Mouse (Mus musculus): ENCODE data around the gene Miox. TPM values are rescaled to one million over a fixed set of nuclear protein-coding genes. Genes with fewer than 3 reads are reported as not detected.

The Miox gene
- 1.2 TPM in 1 of 2 replicates, not detected in the other for polyA plus RNA-seq (2012; rRNA removed)

GRCm38 (mm10) chr15:89334271-89334670, at the start of gene Miox:
Gene Miox (plus strand): TSS chr15:89334398.

GRCm38 (mm10) chr15:89315190-89315731, 18.9 kb upstream of the Miox start, which contains the start of gene Sbf1:
Gene Sbf1 (minus strand): TSS chr15:89315311.

GRCm38 (mm10) chr15:89322670-89323522, 11.3 kb upstream of the Miox start, which contains the start of gene Adm2:
Gene Adm2 (plus strand): TSS chr15:89322720.

GRCm38 (mm10) chr15:89355241-89356187, 21.3 kb downstream of the Miox start, which contains the start of the genes Lmf2 and Ncaph2:
Gene Lmf2 (minus strand): TSS chr15:89355659.
Gene Ncaph2 (plus strand): TSS chr15:89355719.

GRCm38 (mm10) chr15:89373762-89374248, 39.6 kb downstream of the Miox start, which contains the start of gene Sco2:
Gene Sco2 (minus strand): TSS chr15:89373846.

GRCm38 (mm10) chr15:89376957-89377356, 42.8 kb downstream of the Miox start, which contains the start of gene Tymp:
Gene Tymp (minus strand): TSS chr15:89377039.

GRCm38 (mm10) chr15:89378831-89379401, 44.7 kb downstream of the Miox start, which contains the start of gene Odf3b:
Gene Odf3b (minus strand): TSS chr15:89379282.

GRCm38 (mm10) chr15:89384617-89385016, 50.4 kb downstream of the Miox start, which contains the start of gene Klhdc7b:
Gene Klhdc7b (plus strand): TSS chr15:89384917.

Other genes with a start within 250 kb of the Miox start
- gene Selenoo, start 245.3 kb upstream of the Miox start, polyA plus RNA-seq (2012; rRNA removed) = 26.6 and 45.1 TPM in 2 replicates
- gene Tubgcp6, start 211.3 kb upstream of the Miox start, polyA plus RNA-seq (2012; rRNA removed) = 16.8 and 19.0 TPM in 2 replicates
- 16.4 and 17.9 TPM in 2 replicates for gene Hdac10, start 205.7 kb upstream of the Miox start, polyA plus RNA-seq (2012; rRNA removed)
- gene Mapk12, start 193.7 kb upstream of the Miox start, polyA plus RNA-seq (2012; rRNA removed) = 3.9 and 4.2 TPM in 2 replicates
- 2.4 and 2.9 TPM in 2 replicates for gene Mapk11, start 184.8 kb upstream of the Miox start, polyA plus RNA-seq (2012; rRNA removed)
- 272 and 308 TPM in 2 replicates for gene Plxnb2, start 153.6 kb upstream of the Miox start, polyA plus RNA-seq (2012; rRNA removed)
- gene Dennd6b, start 137.9 kb upstream of the Miox start, polyA plus RNA-seq (2012; rRNA removed) = 9.6 and 9.7 TPM in 2 replicates
- gene Ppp6r2, start 122.8 kb upstream of the Miox start, polyA plus RNA-seq (2012; rRNA removed) = 113 and 257 TPM in 2 replicates
- 100 and 115 TPM in 2 replicates for gene Sbf1, start 19.1 kb upstream of the Miox start, polyA plus RNA-seq (2012; rRNA removed)
- gene Adm2, start 11.7 kb upstream of the Miox start, polyA plus RNA-seq (2012; rRNA removed) = 4.1 and 5.8 TPM in 2 replicates
- 17.5 and 19.8 TPM in 2 replicates for gene Lmf2, start 21.3 kb downstream of the Miox start, polyA plus RNA-seq (2012; rRNA removed)
- gene Ncaph2, start 21.3 kb downstream of the Miox start, polyA plus RNA-seq (2012; rRNA removed) = 88.6 and 103 TPM in 2 replicates
- 22.5 and 28.4 TPM in 2 replicates for gene Sco2, start 39.4 kb downstream of the Miox start, polyA plus RNA-seq (2012; rRNA removed)
- gene Tymp, start 42.6 kb downstream of the Miox start, polyA plus RNA-seq (2012; rRNA removed) = 2.5 and 6.6 TPM in 2 replicates
- 3.9 and 4.4 TPM in 2 replicates for gene Odf3b, start 44.9 kb downstream of the Miox start, polyA plus RNA-seq (2012; rRNA removed)
- not detected in 2 replicates for gene Klhdc7b, start 50.5 kb downstream of the Miox start, polyA plus RNA-seq (2012; rRNA removed)
- not detected in 2 replicates for gene Syce3, start 76.1 kb downstream of the Miox start, polyA plus RNA-seq (2012; rRNA removed)
- 1.7 and 5.0 TPM in 2 replicates for gene Cpt1b, start 91.5 kb downstream of the Miox start, polyA plus RNA-seq (2012; rRNA removed)
- 0.14 and 0.23 TPM in 2 replicates for gene C730034F03Rik, start 95.2 kb downstream of the Miox start, polyA plus RNA-seq (2012; rRNA removed)
- 0.27 and 1.8 TPM in 2 replicates for gene Gm44502, start 95.3 kb downstream of the Miox start, polyA plus RNA-seq (2012; rRNA removed)
- gene Chkb, start 95.5 kb downstream of the Miox start, polyA plus RNA-seq (2012; rRNA removed) = 38.2 and 43.2 TPM in 2 replicates
- 0.69 and 0.73 TPM in 2 replicates for gene Mapk8ip2, start 119.5 kb downstream of the Miox start, polyA plus RNA-seq (2012; rRNA removed)
- 15.1 and 20.1 TPM in 2 replicates for gene Arsa, start 143.0 kb downstream of the Miox start, polyA plus RNA-seq (2012; rRNA removed)
- gene Shank3, start 165.2 kb downstream of the Miox start, polyA plus RNA-seq (2012; rRNA removed) = 7.6 and 8.7 TPM in 2 replicates
- 0.04 and 0.43 TPM in 2 replicates for gene Acr, start 233.9 kb downstream of the Miox start, polyA plus RNA-seq (2012; rRNA removed)